Mouse (Mus musculus) embryonic facial prominence, embryonic 15.5 days (tissue): Measurements from ENCODE around the gene Gm20388. TPM values are rescaled to one million over a fixed set of nuclear protein-coding genes. Genes with fewer than 3 reads are reported as not detected.

Experiments
- ATAC-seq: fragments of 200-750 bp; cut with Nextera tagmentation; 2 replicates; pipeline ENCODE4 v1.8.0; 2017; ENCODE audit warnings: low read depth, moderate TSS enrichment; ENCODE audit not compliant: insufficient number of reproducible peaks, low FRiP score, low TSS enrichment
- H3K27ac ChIP-seq: fragments of 300-500 bp; sonication (generic); replicated peaks from 2 replicates; pipeline ENCODE4 v1.5.1; 2015; ENCODE audit warnings: mild to moderate bottlenecking, inconsistent platforms
- H3K27me3 ChIP-seq: fragments of 300-500 bp; sonication (generic); 2 replicates; pipeline ENCODE4 v1.6.1; 2015; ENCODE audit warnings: inconsistent platforms
- H3K36me3 ChIP-seq: fragments of 300-500 bp; sonication (generic); 2 replicates; pipeline ENCODE4 v1.6.1; 2015; ENCODE audit warnings: mild to moderate bottlenecking, inconsistent platforms
- H3K4me1 ChIP-seq: fragments of 300-500 bp; sonication (generic); 2 replicates; pipeline ENCODE4 v1.6.1; 2015; ENCODE audit warnings: inconsistent platforms
- H3K4me2 ChIP-seq: fragments of 300-500 bp; sonication (generic); replicated peaks from 2 replicates; pipeline ENCODE4 v1.6.1; 2015; ENCODE audit warnings: mild to moderate bottlenecking, inconsistent platforms
- H3K4me3 ChIP-seq: fragments of 300-500 bp; sonication (generic); replicated peaks from 2 replicates; pipeline ENCODE4 v1.5.1; 2015; ENCODE audit warnings: mild to moderate bottlenecking, inconsistent platforms
- H3K9ac ChIP-seq: fragments of 300-500 bp; sonication (generic); 2 replicates; pipeline ENCODE4 v1.6.1; 2015; ENCODE audit warnings: inconsistent platforms
- H3K9me3 ChIP-seq: fragments of 300-500 bp; sonication (generic); replicated peaks from 2 replicates; pipeline ENCODE4 v1.6.1; 2016; ENCODE audit warnings: inconsistent platforms
- WGBS: fragments of 180-500 bp; shearing (Covaris S2); methylation state at CpG from one replicate; pipeline ENCODE4 v1.1.7; 2015; 5-methylcytosine and 5-hydroxymethylcytosine counted together
- polyA plus RNA-seq: library from polyadenylated mRNA; unstranded; fragments of >200 nt; fragmentation: Nextera tagmentation; extraction: Ambion mirVana; gene quantifications from 2 replicates; pipeline ENCODE4 v1.2.1, GENCODE M21; 2015

The Gm20388 gene
- polyA plus RNA-seq, 1 experiment from 2014 or later: 8.0 TPM

GRCm38 (mm10) chr8:123000311-123000710 is 3089.7 kb downstream of the Gm20388 start:
- Histone ChIP-seq H3K4me2 (no peak overlapping the region), H3K4me3 (no peak overlapping the region), H3K27me3 (no peaks in the 10 kb centered on the region), H3K36me3 (no peaks in the 10 kb centered on the region), H3K4me1 (peaks cover 26% of the 10 kb centered on the region), H3K9ac (no peak overlapping the region), H3K9me3 (no peaks in the 10 kb centered on the region), H3K27ac (0 out of 2 replicates have a peak overlapping the region, but pooled peaks have one; percentile 22)
- ATAC-seq: no peak
- 40% methylated on average over 2 of the region's 2 CpGs for WGBS

GRCm38 (mm10) chr8:123004033-123004922 is 3093.6 kb downstream of the Gm20388 start:
- Histone ChIP-seq H3K4me2 (no peak overlapping the region), H3K27me3 (no peaks in the 10 kb centered on the region), H3K27ac (peak overlapping the region; percentile 22; the same call in 1 of the 2 replicates), H3K4me1 (peaks cover 55% of the 10 kb centered on the region), H3K4me3 (no peak overlapping the region), H3K9ac (no peak overlapping the region), H3K9me3 (no peaks in the 10 kb centered on the region), H3K36me3 (no peaks in the 10 kb centered on the region)
- ATAC-seq: no peak
- 53% methylated on average over 14 of the region's 14 CpGs for WGBS

GRCm38 (mm10) chr8:123005328-123005727 is 3094.7 kb downstream of the Gm20388 start:
- Histone ChIP-seq H3K4me1 (peaks cover 52% of the 10 kb centered on the region), H3K4me2 (no peak overlapping the region), H3K36me3 (no peaks in the 10 kb centered on the region), H3K9ac (no peak overlapping the region), H3K9me3 (no peaks in the 10 kb centered on the region), H3K4me3 (no peak overlapping the region), H3K27me3 (no peaks in the 10 kb centered on the region), H3K27ac (no peak overlapping the region)
- 62% methylated on average over 3 of the region's 3 CpGs for WGBS
- no peak for ATAC-seq

GRCm38 (mm10) chr8:123005805-123006204 is 3095.2 kb downstream of the Gm20388 start:
- no peaks in the 10 kb centered on the region for H3K9me3 ChIP-seq
- H3K4me1 ChIP-seq: peaks cover 48% of the 10 kb centered on the region
- WGBS: 60% methylated on average over 5 of the region's 5 CpGs
- no peak overlapping the region for H3K9ac ChIP-seq
- no peak overlapping the region for H3K4me3 ChIP-seq
- ATAC-seq: no peak
- no peak overlapping the region for H3K27ac ChIP-seq
- no peaks in the 10 kb centered on the region for H3K36me3 ChIP-seq
- no peak overlapping the region for H3K4me2 ChIP-seq
- H3K27me3 ChIP-seq: no peaks in the 10 kb centered on the region

GRCm38 (mm10) chr8:123011321-123011720 is 3100.7 kb downstream of the Gm20388 start:
- no peaks in the 10 kb centered on the region for H3K27me3 ChIP-seq
- H3K4me1 ChIP-seq: peaks cover 37% of the 10 kb centered on the region
- no peak overlapping the region for H3K9ac ChIP-seq
- no peak overlapping the region for H3K4me2 ChIP-seq
- no peaks in the 10 kb centered on the region for H3K36me3 ChIP-seq
- H3K4me3 ChIP-seq: no peak overlapping the region
- ATAC-seq: no peak
- H3K9me3 ChIP-seq: no peaks in the 10 kb centered on the region
- no peak overlapping the region for H3K27ac ChIP-seq

GRCm38 (mm10) chr8:123014429-123014828 is 3103.8 kb downstream of the Gm20388 start:
- H3K9me3 ChIP-seq: no peaks in the 10 kb centered on the region
- H3K27me3 ChIP-seq: no peaks in the 10 kb centered on the region
- no peak overlapping the region for H3K4me2 ChIP-seq
- no peak for ATAC-seq
- 71% methylated on average over 7 of the region's 7 CpGs for WGBS
- H3K36me3 ChIP-seq: no peaks in the 10 kb centered on the region
- H3K4me1 ChIP-seq: peaks cover 38% of the 10 kb centered on the region
- H3K27ac ChIP-seq: no peak overlapping the region
- no peak overlapping the region for H3K4me3 ChIP-seq
- H3K9ac ChIP-seq: no peak overlapping the region

- Histone ChIP-seq H3K36me3 (no peaks in the 10 kb centered on the region), H3K27me3 (no peaks in the 10 kb centered on the region), H3K9ac (no peak overlapping the region), H3K4me1 (peaks cover 38% of the 10 kb centered on the region), H3K4me2 (no peak overlapping the region), H3K9me3 (no peaks in the 10 kb centered on the region), H3K4me3 (no peak overlapping the region), H3K27ac (no peak overlapping the region)
- ATAC-seq: no peak
- 49% methylated on average over 3 of the region's 3 CpGs for WGBS
Observed at GRCm38 (mm10) chr8:123015074-123015473, 3104.4 kb downstream of the Gm20388 start.

- Histone ChIP-seq H3K27me3 (no peaks in the 10 kb centered on the region), H3K36me3 (no peaks in the 10 kb centered on the region), H3K4me3 (no peak overlapping the region), H3K4me1 (peaks cover 45% of the 10 kb centered on the region), H3K27ac (no peak overlapping the region), H3K4me2 (no peak overlapping the region), H3K9me3 (no peaks in the 10 kb centered on the region), H3K9ac (no peak overlapping the region)
- ATAC-seq: no peak
- WGBS: 94% methylated on average over 4 of the region's 4 CpGs
Observed at GRCm38 (mm10) chr8:123017143-123017542, 3106.5 kb downstream of the Gm20388 start.

- Histone ChIP-seq H3K9me3 (no peaks in the 10 kb centered on the region), H3K9ac (no peak overlapping the region), H3K4me1 (peaks cover 45% of the 10 kb centered on the region), H3K36me3 (no peaks in the 10 kb centered on the region), H3K4me3 (no peak overlapping the region), H3K27me3 (no peaks in the 10 kb centered on the region), H3K4me2 (no peak overlapping the region), H3K27ac (no peak overlapping the region)
- WGBS: 63% methylated on average over 4 of the region's 4 CpGs
- ATAC-seq: no peak
Observed at GRCm38 (mm10) chr8:123018484-123019164, 3108.0 kb downstream of the Gm20388 start.

- H3K27ac ChIP-seq: no peak overlapping the region
- no peak overlapping the region for H3K4me2 ChIP-seq
- WGBS: 57% methylated on average over 2 of the region's 2 CpGs
- H3K27me3 ChIP-seq: no peaks in the 10 kb centered on the region
- H3K9me3 ChIP-seq: no peaks in the 10 kb centered on the region
- no peaks in the 10 kb centered on the region for H3K36me3 ChIP-seq
- H3K4me1 ChIP-seq: peaks cover 37% of the 10 kb centered on the region
- H3K9ac ChIP-seq: no peak overlapping the region
- no peak for ATAC-seq
- H3K4me3 ChIP-seq: no peak overlapping the region
Observed at GRCm38 (mm10) chr8:123020084-123020483, 3109.4 kb downstream of the Gm20388 start.

GRCm38 (mm10) chr8:123020859-123021258 is 3110.2 kb downstream of the Gm20388 start:
- 79% methylated on average over 2 of the region's 2 CpGs for WGBS
- H3K9ac ChIP-seq: no peak overlapping the region
- no peak overlapping the region for H3K4me3 ChIP-seq
- no peak for ATAC-seq
- H3K27me3 ChIP-seq: no peaks in the 10 kb centered on the region
- H3K4me1 ChIP-seq: peaks cover 38% of the 10 kb centered on the region
- no peak overlapping the region for H3K4me2 ChIP-seq
- H3K27ac ChIP-seq: peak overlapping the region; percentile 63
- H3K36me3 ChIP-seq: no peaks in the 10 kb centered on the region
- no peaks in the 10 kb centered on the region for H3K9me3 ChIP-seq
